Comparison of ENCODE assay signal across 20 mouse cellular contexts in genomic region chr17:37078193-37078592, GRCm38 (mm10). TPM values are rescaled to one million over a fixed set of nuclear protein-coding genes. Genes with fewer than 3 reads are reported as not detected.
"Had no signal": no experiment of that assay in that cellular context is flagged by ENCODE, and none has a peak within 500 bp of the region (broad histone marks: within the 10 kb centered on the region; RNA-seq: fewer than 3 reads in every experiment).

No protein-coding gene starts in this region.

- DNase-seq: kidney, adult 8-10 months; kidney, postnatal 36 days; layer of hippocampus, postnatal 36 days; liver; lung, adult 18-20 months; right cerebral cortex, postnatal 14 days; thymus, adult 2 months; thymus, postnatal 25 days had no signal

- H3K9me3 ChIP-seq: limb, embryonic 12.5 days; stomach, embryonic 15.5 days had no signal

- H3K9ac ChIP-seq: limb, embryonic 12.5 days; liver, embryonic 14.5 days; stomach, embryonic 15.5 days had no signal

- H3K4me1 ChIP-seq: stomach, embryonic 15.5 days had no signal

- H3K36me3 ChIP-seq: stomach, embryonic 15.5 days had no signal

- H3K27ac ChIP-seq: liver, embryonic 14.5 days; stomach, embryonic 15.5 days had no signal

- H3K27me3 ChIP-seq: limb, embryonic 12.5 days; stomach, embryonic 15.5 days had no signal

- H3K4me3 ChIP-seq: limb, embryonic 12.5 days; stomach, embryonic 15.5 days had no signal

RNA-seq across cellular contexts. Expression of gene Olfr90, which starts 10.1 kb away (rescaled TPM):
- total RNA-seq: layer of hippocampus, adult 18-20 months; layer of hippocampus, postnatal 36 days; left cerebral cortex, postnatal 36 days; midbrain, postnatal 0 days had no signal
- polyA plus RNA-seq: intestine, postnatal 0 days; kidney, embryonic 16.5 days; liver, embryonic 14.5 days; lung, embryonic 16.5 days; midbrain, postnatal 0 days; spleen, adult 2 months; stomach, embryonic 15.5 days; testis, adult 2 months; thymus, adult 2 months had no signal

RNA-seq across cellular contexts. Expression of gene Olfr91, which starts 19.9 kb away (rescaled TPM):
- total RNA-seq: layer of hippocampus, adult 18-20 months; layer of hippocampus, postnatal 36 days; left cerebral cortex, postnatal 36 days; midbrain, postnatal 0 days had no signal
- polyA plus RNA-seq: intestine, postnatal 0 days; kidney, embryonic 16.5 days; limb, embryonic 12.5 days; liver, embryonic 14.5 days; lung, embryonic 16.5 days; midbrain, postnatal 0 days; spleen, adult 2 months; stomach, embryonic 15.5 days; thymus, adult 2 months had no signal

RNA-seq across cellular contexts. Expression of gene Olfr92, which starts 41.7 kb away (rescaled TPM):
- total RNA-seq: layer of hippocampus, adult 18-20 months; layer of hippocampus, postnatal 36 days; left cerebral cortex, postnatal 36 days; midbrain, postnatal 0 days had no signal
- polyA plus RNA-seq: intestine, postnatal 0 days; kidney, embryonic 16.5 days; limb, embryonic 12.5 days; liver, embryonic 14.5 days; lung, embryonic 16.5 days; midbrain, postnatal 0 days; neural tube, embryonic 14.5 days; spleen, adult 2 months; stomach, embryonic 15.5 days; testis, adult 2 months; thymus, adult 2 months had no signal

RNA-seq across cellular contexts. Expression of gene Mog, which starts 55.0 kb away (rescaled TPM):
- total RNA-seq: midbrain, postnatal 0 days had no signal
- polyA plus RNA-seq: intestine, postnatal 0 days; limb, embryonic 12.5 days; liver, embryonic 14.5 days; spleen, adult 2 months; thymus, adult 2 months had no signal
